Mouse (Mus musculus) E14TG2a.4 (cell line): ENCODE data around the gene Tmub2.

Source experiments
- H3K27me3 ChIP-seq: 2 replicates; pipeline ENCODE4 v1.6.1; 2014; ENCODE audit warnings: low read length, control low read depth; ENCODE audit not compliant: insufficient read depth
- H3K36me3 ChIP-seq: 2 replicates; pipeline ENCODE4 v1.6.1; 2014; ENCODE audit warnings: low read length, control low read depth; ENCODE audit not compliant: insufficient read depth
- H3K4me1 ChIP-seq: replicated peaks from 2 replicates; pipeline ENCODE4 v1.6.1; 2014; ENCODE audit warnings: low read depth, low read length, control low read depth
- H3K4me3 ChIP-seq: replicated peaks from 2 replicates; pipeline ENCODE4 v1.5.1; 2014; ENCODE audit warnings: mild to moderate bottlenecking, low read length
- H3K9me3 ChIP-seq: 2 replicates; pipeline ENCODE4 v1.6.1; 2014; ENCODE audit warnings: low read length, control low read depth
- CTCF ChIP-seq: conservative IDR thresholded peaks from 2 replicates; pipeline ENCODE4 v1.5.1; 2014; ENCODE audit warnings: low read length
- NANOG ChIP-seq: IDR thresholded peaks from 2 replicates; pipeline ENCODE4 v1.6.1; 2014; ENCODE audit warnings: borderline replicate concordance, low read length, mixed read lengths
- POU5F1 ChIP-seq: IDR thresholded peaks from 2 replicates; pipeline ENCODE4 v1.6.1; 2014; ENCODE audit warnings: low read length, borderline replicate concordance

Tmub2 gene

DNA sequence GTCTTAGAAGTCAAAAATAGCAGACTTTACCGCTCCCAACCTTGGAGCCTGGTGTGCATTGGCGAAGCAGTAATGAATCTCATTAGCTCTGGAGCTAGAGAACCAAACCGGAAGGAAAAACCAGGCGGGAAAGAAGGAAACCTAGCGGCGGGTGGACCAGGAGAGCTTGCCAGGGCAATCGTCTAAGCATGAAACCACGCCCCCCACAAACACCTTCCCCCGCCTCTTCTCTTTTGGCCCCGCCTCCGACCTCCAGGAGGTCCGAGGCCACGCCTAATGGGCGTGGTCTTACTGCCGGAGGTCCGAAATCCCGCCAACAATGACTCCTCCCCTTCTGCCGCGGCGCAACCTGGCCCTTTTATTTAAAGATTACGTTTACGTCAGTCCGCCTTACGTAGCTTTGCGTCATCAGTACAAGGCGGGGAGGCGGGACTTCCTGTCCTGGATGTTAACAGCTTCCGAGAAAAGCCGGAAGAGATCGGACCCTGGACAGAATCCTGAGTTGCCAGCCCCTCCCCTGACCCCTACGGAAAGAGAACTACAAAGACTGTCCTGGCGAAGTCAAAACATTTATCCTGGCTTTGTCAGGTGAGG is at the start of gene Tmub2:
Gene Tmub2, plus strand, starts transcription at position 431 of the 594 bp plus-strand sequence.
- peak within 1 kb of the TSS; percentile 94 for H3K4me3 ChIP-seq
- TF ChIP-seq CTCF (no peak), NANOG (no peak), POU5F1 (no peak)
- H3K9me3 ChIP-seq = no peaks in the 10 kb centered on the region
- peaks cover 67% of the 10 kb centered on the region for H3K4me1 ChIP-seq
- peaks cover 37% of the 10 kb centered on the region for H3K36me3 ChIP-seq
- no peaks in the 10 kb centered on the region for H3K27me3 ChIP-seq

DNA sequence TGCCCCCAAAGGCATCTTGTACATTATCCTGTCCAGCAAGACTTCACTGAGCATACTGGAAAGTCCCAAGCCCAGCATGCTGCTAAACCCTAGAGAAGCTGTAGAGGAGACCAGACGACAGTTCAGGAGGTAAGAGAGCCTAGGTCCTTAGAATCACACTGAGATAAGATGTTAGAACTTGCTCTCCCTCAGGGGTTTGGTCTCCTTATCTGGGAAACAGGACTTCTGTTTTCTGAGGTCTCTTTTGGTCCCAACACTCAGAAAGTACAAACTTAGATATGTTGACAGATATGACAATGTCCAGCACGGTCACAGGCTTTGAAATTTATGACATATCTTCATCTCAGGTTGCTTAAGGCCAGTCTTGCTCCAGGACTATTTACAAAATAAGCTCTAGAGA is 48.7 kb upstream of the Tmub2 start:
- TF ChIP-seq CTCF = no peak
- no peak for TF ChIP-seq POU5F1
- TF ChIP-seq NANOG = no peak
- H3K4me3 ChIP-seq = no peak overlapping the region
- H3K9me3 ChIP-seq = no peaks in the 10 kb centered on the region
- peaks cover 15% of the 10 kb centered on the region for H3K4me1 ChIP-seq
- H3K36me3 ChIP-seq = no peaks in the 10 kb centered on the region
- H3K27me3 ChIP-seq = peaks cover 16% of the 10 kb centered on the region

DNA sequence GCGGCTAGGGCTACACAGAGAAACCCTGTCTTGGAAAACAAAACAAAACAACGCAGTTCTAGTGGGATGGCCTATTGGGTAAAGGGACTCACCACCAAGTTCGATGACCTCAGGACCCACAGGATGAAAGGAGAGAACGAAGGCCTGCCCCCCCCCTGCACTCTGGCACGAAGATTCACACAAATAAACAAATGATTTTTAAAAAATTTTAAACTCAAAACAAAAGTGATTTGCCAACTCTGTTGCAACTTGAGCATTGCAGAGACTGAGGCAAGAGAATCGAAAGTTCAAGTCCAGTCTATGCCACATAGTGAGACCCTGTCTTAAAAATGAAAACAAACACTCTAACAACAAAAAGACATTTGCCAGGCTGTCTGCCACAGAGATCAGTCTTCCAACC is 44.1 kb upstream of the Tmub2 start:
- Histone ChIP-seq H3K9me3 (0 out of 2 replicates have a peak, but pooled peaks cover 4% of the 10 kb centered on the region), H3K4me1 (peaks cover 27% of the 10 kb centered on the region), H3K36me3 (no peaks in the 10 kb centered on the region), H3K27me3 (peaks cover 14% of the 10 kb centered on the region), H3K4me3 (no peak overlapping the region)
- TF ChIP-seq POU5F1 (no peak), NANOG (no peak), CTCF (no peak)

DNA sequence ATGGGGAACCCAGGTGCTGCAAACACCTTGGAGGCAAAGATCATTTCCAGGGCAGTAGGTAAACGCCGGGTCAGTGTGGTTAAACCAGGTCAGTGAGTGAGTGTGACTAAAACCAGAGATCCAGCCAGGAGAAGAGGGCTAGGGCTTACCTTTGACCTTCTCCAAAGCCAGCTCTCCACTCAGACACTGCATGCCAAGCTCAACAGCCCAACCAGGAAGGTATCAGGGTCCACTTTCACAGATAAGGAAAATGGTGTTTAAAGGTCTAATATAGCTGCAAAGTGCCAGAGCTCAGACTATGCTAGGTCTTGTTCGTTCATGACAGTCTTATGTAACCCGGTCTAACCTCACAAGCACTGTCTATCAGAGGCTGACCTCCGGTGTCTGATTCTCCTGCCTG is 43.5 kb upstream of the Tmub2 start:
- Histone ChIP-seq H3K4me3 (no peak overlapping the region), H3K27me3 (peaks cover 18% of the 10 kb centered on the region), H3K9me3 (0 out of 2 replicates have a peak, but pooled peaks cover 4% of the 10 kb centered on the region), H3K4me1 (peaks cover 33% of the 10 kb centered on the region), H3K36me3 (no peaks in the 10 kb centered on the region)
- TF ChIP-seq NANOG (no peak), POU5F1 (no peak), CTCF (no peak)

DNA sequence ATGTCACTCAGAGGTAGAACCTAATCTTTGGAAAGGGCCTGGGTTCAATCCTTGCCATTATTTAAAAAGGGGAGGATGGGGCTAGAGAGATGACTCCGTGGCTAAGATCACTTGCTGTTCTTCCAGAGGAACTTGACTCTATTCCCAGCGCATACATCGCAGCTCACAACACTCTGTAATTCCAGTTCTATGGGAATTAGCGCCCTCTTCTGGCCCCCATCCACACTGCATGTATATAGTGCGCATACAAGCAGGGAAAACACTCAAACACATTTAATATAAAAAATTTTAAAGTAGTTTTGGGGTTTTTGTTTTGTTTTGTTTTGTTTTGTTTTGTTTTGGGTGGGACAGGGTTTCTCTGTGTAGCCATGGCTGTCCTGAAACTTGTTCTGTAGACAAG is 42.9 kb upstream of the Tmub2 start:
- no peak overlapping the region for H3K4me3 ChIP-seq
- no peaks in the 10 kb centered on the region for H3K36me3 ChIP-seq
- H3K9me3 ChIP-seq = 0 out of 2 replicates have a peak, but pooled peaks cover 4% of the 10 kb centered on the region
- peak; percentile 84 for TF ChIP-seq CTCF
- no peak for TF ChIP-seq NANOG
- peaks cover 18% of the 10 kb centered on the region for H3K27me3 ChIP-seq
- H3K4me1 ChIP-seq = peaks cover 33% of the 10 kb centered on the region

DNA sequence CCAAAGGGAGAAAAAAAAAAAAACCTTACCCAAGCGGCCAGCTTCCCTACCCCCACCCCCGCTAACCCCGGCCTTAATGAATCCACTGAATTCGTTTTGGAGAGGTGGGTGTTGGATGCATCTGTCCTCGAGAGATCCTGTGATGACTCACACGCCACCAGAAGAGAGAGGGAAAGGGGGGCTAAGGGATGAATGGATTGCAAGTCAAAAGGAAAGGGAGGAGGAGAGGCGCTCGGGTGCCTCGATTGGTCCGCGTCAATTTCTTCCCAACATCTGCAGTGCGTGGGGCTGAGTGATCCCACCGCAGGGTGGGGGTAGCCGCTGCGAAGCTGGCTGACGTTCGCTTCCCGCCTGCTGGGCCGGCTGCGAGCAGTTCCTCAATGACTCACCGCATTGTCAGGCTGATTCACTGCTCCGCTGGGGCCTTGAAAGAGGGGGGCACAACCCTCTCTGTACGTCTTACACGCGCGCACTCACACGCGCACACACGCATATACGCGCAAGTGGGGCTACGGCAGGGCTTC is 39.7 kb upstream of the Tmub2 start:
- peaks cover 18% of the 10 kb centered on the region for H3K27me3 ChIP-seq
- 0 out of 2 replicates have a peak, but pooled peaks cover 4% of the 10 kb centered on the region for H3K9me3 ChIP-seq
- H3K36me3 ChIP-seq = no peaks in the 10 kb centered on the region
- peak overlapping the region; percentile 48 for H3K4me3 ChIP-seq
- TF ChIP-seq CTCF = no peak
- TF ChIP-seq NANOG = 0 out of 2 replicates have a peak, but pooled peaks have one; percentile 8
- H3K4me1 ChIP-seq = peaks cover 40% of the 10 kb centered on the region

DNA sequence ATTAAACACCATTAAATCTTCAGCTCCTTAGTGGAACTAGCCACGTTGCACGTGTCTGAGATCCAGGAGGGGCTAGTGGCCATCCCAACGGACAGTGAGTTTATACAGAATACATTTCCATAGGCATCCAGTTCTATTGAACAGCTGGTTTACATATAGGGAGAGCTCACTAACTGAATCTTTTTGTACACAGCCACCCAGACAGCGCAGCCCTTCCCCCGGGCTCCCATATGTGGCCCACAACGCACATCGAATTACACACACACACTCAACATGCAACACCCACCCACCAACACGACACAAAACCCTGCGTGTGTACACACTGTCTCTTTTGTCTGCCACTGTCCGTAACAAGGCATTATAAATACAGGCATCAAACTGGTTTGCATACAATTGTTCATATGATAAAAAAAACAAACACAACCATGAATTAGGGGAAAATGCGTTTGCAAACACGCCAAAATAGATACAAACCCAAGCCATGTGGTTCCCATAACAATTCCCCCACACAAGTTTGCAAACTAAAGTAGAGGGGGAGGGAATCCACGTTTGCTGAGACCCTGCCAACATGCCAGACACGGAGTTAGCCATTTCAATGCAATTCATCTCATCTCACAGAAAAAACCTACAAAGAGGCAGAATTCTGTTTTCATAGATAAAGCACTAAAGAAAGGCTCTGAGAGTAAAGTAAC is 39.0 kb upstream of the Tmub2 start:
- Histone ChIP-seq H3K27me3 (peaks cover 18% of the 10 kb centered on the region), H3K9me3 (0 out of 2 replicates have a peak, but pooled peaks cover 4% of the 10 kb centered on the region), H3K36me3 (peaks cover 4% of the 10 kb centered on the region), H3K4me3 (peak overlapping the region; percentile 48; the same call in 1 of the 2 replicates), H3K4me1 (peaks cover 46% of the 10 kb centered on the region)
- no peak for TF ChIP-seq NANOG
- no peak for TF ChIP-seq CTCF
- TF ChIP-seq POU5F1 = no peak

DNA sequence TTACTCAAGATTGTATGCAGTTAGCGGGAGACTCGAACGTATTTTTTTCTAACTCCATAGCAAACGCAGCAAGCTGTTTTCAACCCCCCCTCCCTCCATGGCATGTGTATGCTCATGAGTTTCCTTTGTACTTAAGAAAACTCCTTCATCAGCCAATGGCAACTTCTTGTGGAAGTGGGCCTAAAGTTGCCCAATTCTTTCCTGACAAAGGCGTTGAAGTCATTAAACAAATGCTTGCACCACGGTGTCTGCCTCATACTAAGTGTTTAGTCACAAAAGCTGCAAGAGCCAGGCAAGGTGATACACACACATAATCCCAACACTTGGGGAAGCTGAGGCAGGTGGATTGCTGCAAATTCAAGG is 38.5 kb upstream of the Tmub2 start:
- H3K27me3 ChIP-seq = peaks cover 18% of the 10 kb centered on the region
- no peak overlapping the region for H3K4me3 ChIP-seq
- H3K4me1 ChIP-seq = peaks cover 51% of the 10 kb centered on the region
- H3K9me3 ChIP-seq = 0 out of 2 replicates have a peak, but pooled peaks cover 4% of the 10 kb centered on the region
- H3K36me3 ChIP-seq = peaks cover 10% of the 10 kb centered on the region
- TF ChIP-seq POU5F1 (no peak), NANOG (no peak), CTCF (no peak)

DNA sequence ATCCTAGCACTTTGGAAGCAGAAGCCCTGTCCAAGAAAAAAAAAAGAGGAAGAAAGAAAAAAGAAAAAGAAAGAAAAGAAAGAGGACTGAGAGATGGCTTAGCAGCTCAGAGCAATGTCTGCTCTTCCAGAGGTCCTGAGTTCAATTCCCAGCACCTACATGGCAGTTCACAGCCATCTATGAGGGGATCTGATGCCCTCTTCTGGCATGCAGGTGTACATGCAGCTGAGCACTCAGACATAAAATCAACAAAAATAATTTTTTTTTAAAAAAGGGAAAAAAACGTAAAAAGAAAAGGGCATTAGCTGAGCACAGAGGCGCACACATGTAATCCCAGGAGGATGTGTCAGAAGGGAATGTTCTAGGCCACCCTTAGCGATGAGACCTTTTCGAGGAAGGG is 37.9 kb upstream of the Tmub2 start:
- Histone ChIP-seq H3K4me3 (no peak overlapping the region), H3K27me3 (peaks cover 18% of the 10 kb centered on the region), H3K36me3 (peaks cover 16% of the 10 kb centered on the region), H3K9me3 (0 out of 2 replicates have a peak, but pooled peaks cover under 1% of the 10 kb centered on the region), H3K4me1 (peaks cover 57% of the 10 kb centered on the region)
- TF ChIP-seq NANOG = no peak
- TF ChIP-seq POU5F1 = no peak
- TF ChIP-seq CTCF = peak; percentile 68
